Mouse (Mus musculus) layer of hippocampus, postnatal 36 days (tissue): ENCODE measurements around the gene Il17rb. TPM values are rescaled to one million over a fixed set of nuclear protein-coding genes. Genes with fewer than 3 reads are reported as not detected.

Experiments used
- DNase-seq, 2 experiments: peaks; one replicate each; pipeline ENCODE4 v3.0.0; 2022
- microRNA-seq, 2 experiments: library from miRNA; unstranded; fragments of <30 nt; microRNA quantifications; one replicate each; pipeline ENCODE4 v1.2.0; 2021
- total RNA-seq, 2 experiments: library from RNA; stranded (reverse); gene quantifications; 2 replicates each; pipeline ENCODE4 v1.2.3; 2021

The Il17rb gene
- total RNA-seq, 2 experiments from 2014 or later = 1.2 to 1.5 TPM

- DNase-seq = no peak
Measured at GRCm38 (mm10) chr14:29957393-29957792, 51.3 kb downstream of the Il17rb start.

DNA sequence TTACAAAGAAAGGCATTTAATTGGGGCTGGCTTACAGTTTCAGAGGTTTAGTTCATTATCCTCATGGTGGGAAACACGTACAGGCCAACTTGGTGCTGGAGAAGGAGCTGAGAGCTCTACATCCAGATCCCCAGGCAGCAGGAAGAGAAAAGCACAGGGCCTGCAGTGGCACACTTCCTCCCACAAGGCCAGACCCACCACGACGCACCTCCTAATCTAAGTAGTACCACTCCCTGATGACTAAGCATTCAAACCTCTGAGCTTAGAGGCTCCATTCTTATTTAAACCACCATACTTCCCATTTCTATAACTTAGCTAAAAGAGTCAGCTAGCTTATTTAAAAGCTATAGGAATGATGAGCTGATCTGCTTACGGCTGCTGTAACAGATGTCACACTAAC, 57.9 kb downstream of the Il17rb start:
- no peak for DNase-seq

GRCm38 (mm10) chr14:29946761-29947309, 61.9 kb downstream of the Il17rb start:
- no peak for DNase-seq

Small RNAs within 50 kb of the gene (microRNA-seq; reads per million reads assigned to microRNA genes)
- 0.42 to 1.2 reads per million in 2 experiments for gene Mir6947

Other genes with a start within 250 kb of the Il17rb start
- 100 to 1,000 TPM; 117 to 121 TPM for gene Selenok, start 40.6 kb downstream of the Il17rb start, total RNA-seq
- 10 to 100 TPM; 74.0 to 80.7 TPM for gene Actr8, start 30.6 kb downstream of the Il17rb start, total RNA-seq
- 1 to 10 TPM; 2.0 to 2.7 TPM for gene Chdh, start 127 bp upstream of the Il17rb start, total RNA-seq